Mouse (Mus musculus) cortical plate, adult 2 months (tissue): ENCODE data around the gene Tbc1d22a. TPM values are rescaled to one million over a fixed set of nuclear protein-coding genes. Genes with fewer than 3 reads are reported as not detected.
A peak's percentile ranks its signal among the peaks of the same experiment; 100 is the strongest.

Source experiments
- H3K27ac ChIP-seq: fragments of 200-500 bp; 2 replicates; pipeline ENCODE4 v1.5.1; 2012; ENCODE audit warnings: low read length, control low read depth, inconsistent platforms; ENCODE audit not compliant: insufficient read depth
- H3K4me1 ChIP-seq: fragments of 200-500 bp; 2 replicates; pipeline ENCODE4 v1.6.1; 2011; ENCODE audit warnings: low read length; ENCODE audit not compliant: control insufficient read depth, insufficient read depth
- H3K4me3 ChIP-seq: fragments of 200-500 bp; 2 replicates; pipeline ENCODE4 v1.5.1; 2011; ENCODE audit warnings: mild to moderate bottlenecking, low read length, control low read depth; ENCODE audit not compliant: insufficient read depth
- CTCF ChIP-seq: fragments of 200-500 bp; IDR thresholded peaks from 2 replicates; pipeline ENCODE4 v1.5.1; 2011; ENCODE audit warnings: mild to moderate bottlenecking, control low read depth, low read length; ENCODE audit not compliant: insufficient read depth; ENCODE audit errors: extremely low read depth
- POLR2A ChIP-seq: fragments of 200-500 bp; IDR thresholded peaks from 2 replicates; pipeline ENCODE4 v1.6.1; 2011; ENCODE audit warnings: mild to moderate bottlenecking, low read length, control low read depth; ENCODE audit not compliant: insufficient read depth; ENCODE audit errors: extremely low read depth
- polyA plus RNA-seq: library from polyadenylated mRNA; depleted of rRNA; stranded (reverse); fragments of >200 nt; gene quantifications from 2 replicates; pipeline ENCODE4 v1.2.3, GENCODE M21; 2012

The Tbc1d22a gene
- polyA plus RNA-seq, 1 experiment = 33.9 TPM

GRCm38 (mm10) chr15:86340766-86341165 lies 126.5 kb downstream of the Tbc1d22a start:
- TF ChIP-seq POLR2A (no peak), CTCF (no peak)
- no peak overlapping the region for H3K27ac ChIP-seq
- no peak overlapping the region for H3K4me3 ChIP-seq
- peaks cover 6% of the 10 kb centered on the region for H3K4me1 ChIP-seq

GRCm38 (mm10) chr15:86342637-86343375 lies 128.5 kb downstream of the Tbc1d22a start:
- Histone ChIP-seq H3K27ac (no peak overlapping the region), H3K4me3 (no peak overlapping the region), H3K4me1 (peaks cover 10% of the 10 kb centered on the region)
- TF ChIP-seq POLR2A (no peak), CTCF (no peak)

GRCm38 (mm10) chr15:86344906-86345331 lies 130.7 kb downstream of the Tbc1d22a start:
- TF ChIP-seq CTCF (no peak), POLR2A (no peak)
- H3K27ac ChIP-seq = no peak overlapping the region
- H3K4me1 ChIP-seq = peaks cover 10% of the 10 kb centered on the region
- H3K4me3 ChIP-seq = no peak overlapping the region

GRCm38 (mm10) chr15:86345907-86346306 lies 131.6 kb downstream of the Tbc1d22a start:
- no peak for TF ChIP-seq POLR2A
- Histone ChIP-seq H3K27ac (no peak overlapping the region), H3K4me1 (peaks cover 10% of the 10 kb centered on the region), H3K4me3 (no peak overlapping the region)

DNA sequence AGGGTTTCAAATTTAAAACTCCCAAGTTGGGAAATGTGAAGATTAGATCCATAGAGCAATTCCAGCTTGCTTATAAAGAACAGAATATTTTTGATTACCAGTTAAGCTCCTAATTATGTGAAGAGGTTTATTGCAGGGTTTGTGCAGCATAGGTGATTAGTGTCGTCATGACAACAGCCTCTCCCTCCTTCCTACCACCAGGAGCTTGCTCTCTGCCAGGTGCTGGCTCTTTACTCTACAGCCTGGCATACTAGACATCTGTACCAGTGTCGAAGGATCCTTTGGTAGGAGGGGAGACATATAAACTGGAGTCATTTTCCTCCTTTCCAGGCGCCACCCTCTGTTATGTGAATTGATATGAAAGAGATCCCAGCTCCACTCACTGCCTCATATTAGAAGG lies 132.3 kb downstream of the Tbc1d22a start:
- Histone ChIP-seq H3K4me3 (no peak overlapping the region), H3K27ac (no peak overlapping the region), H3K4me1 (peaks cover 10% of the 10 kb centered on the region)
- TF ChIP-seq CTCF (no peak), POLR2A (no peak)

GRCm38 (mm10) chr15:86354932-86355331 lies 140.7 kb downstream of the Tbc1d22a start:
- Histone ChIP-seq H3K4me3 (no peak overlapping the region), H3K4me1 (no peaks in the 10 kb centered on the region), H3K27ac (no peak overlapping the region)
- no peak for TF ChIP-seq CTCF
- TF ChIP-seq POLR2A = no peak

DNA sequence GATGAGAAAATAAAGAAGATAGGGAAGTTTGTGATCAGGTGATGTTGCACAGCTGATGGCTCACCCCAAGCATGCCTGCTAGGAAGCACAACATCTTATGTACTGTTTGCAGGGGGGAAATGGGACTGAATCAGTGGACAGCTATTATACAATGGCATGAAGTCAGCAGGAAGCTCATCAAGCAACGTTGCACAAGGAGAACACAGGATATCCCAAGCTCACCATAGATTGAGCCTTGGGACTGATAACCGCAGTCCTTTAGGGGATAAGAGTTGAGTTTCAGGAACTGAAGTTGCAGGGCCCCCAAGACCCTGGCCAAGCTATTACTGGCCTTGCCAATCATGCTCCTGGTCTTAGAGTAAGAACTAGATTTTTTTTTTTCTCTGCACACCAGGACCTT lies 141.6 kb downstream of the Tbc1d22a start:
- H3K27ac ChIP-seq = no peak overlapping the region
- H3K4me3 ChIP-seq = no peak overlapping the region
- TF ChIP-seq POLR2A = no peak
- TF ChIP-seq CTCF = no peak
- no peaks in the 10 kb centered on the region for H3K4me1 ChIP-seq

DNA sequence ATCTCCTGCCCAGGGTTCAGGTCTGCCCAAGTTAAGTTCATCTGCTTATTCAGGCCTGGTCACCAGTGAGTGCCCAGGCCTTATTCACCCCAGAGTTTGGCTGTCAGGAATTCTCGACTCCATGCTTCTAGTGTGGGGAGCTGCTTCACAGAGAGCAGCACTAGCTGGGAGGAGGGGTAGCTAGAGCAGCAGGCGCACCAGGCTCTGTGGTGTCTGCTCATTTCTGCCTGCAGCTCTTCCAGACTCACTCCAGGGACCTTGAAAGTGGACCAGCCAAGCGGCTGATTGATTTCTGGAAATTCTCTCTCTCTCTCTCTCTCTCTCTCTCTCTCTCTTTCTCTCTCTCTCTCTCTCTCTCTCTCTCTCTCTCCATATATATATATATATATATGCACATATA lies 146.1 kb downstream of the Tbc1d22a start:
- no peak overlapping the region for H3K4me3 ChIP-seq
- H3K4me1 ChIP-seq = peaks cover 16% of the 10 kb centered on the region
- no peak overlapping the region for H3K27ac ChIP-seq
- no peak for TF ChIP-seq POLR2A
- no peak for TF ChIP-seq CTCF

DNA sequence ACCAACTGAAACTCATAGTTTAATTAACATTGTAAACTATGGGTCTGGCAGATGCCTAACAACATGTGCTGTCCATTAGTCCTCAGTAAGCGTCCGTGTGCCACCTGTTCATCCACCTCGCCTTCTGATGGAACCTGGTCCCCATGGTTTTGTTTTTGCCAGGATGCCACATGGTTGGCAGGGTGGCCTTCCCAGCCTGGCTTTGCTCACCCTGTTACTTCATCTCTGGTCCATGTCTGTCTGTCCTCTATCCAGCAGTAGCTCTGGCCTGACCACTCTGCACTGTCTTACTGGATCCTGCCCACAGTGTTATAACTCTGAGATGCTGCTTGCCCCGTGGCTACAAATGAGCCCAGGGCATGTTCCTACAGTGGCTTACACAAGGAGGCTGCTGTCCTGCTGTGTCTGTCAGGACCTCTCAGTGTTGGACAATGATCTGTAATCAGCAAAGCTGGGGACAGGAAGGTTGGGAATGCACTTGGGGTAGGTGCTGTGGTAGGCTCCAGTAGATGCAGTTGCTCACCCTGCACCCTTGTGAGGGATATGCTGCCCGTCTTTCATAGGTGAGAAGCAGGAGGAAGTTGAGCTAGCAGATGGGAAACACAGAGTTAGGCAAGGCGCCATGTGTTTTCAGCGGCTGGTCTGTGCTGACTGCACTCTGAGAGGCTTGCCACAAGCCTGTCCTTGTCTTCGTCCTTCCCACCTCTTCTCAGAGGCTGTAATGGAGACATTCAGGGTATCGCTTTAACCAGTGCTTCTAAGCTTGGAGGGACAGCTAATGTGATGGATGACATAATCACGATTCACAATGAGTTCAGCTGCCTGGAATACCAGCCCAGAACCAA lies 148.3 kb downstream of the Tbc1d22a start:
- TF ChIP-seq POLR2A = no peak
- no peak for TF ChIP-seq CTCF
- Histone ChIP-seq H3K4me3 (no peak overlapping the region), H3K4me1 (peaks cover 16% of the 10 kb centered on the region), H3K27ac (0 out of 2 replicates have a peak overlapping the region, but pooled peaks have one; percentile 45)
